In genomic region chr15:95431156-95431799, GRCm38 (mm10) we compare ENCODE assay signal across 19 mouse cellular contexts.
DNase-seq lines count a peak whose midpoint lies in the region; ATAC-seq and TF ChIP-seq lines count a peak whose summit lies in the region.
"Had no signal": no experiment of that assay in that cellular context is flagged by ENCODE, and none has a peak within 500 bp of the region (broad histone marks: within the 10 kb centered on the region; RNA-seq: fewer than 3 reads in every experiment).

No protein-coding gene starts in this region.

- H3K27ac ChIP-seq in forebrain, embryonic 14.5 days (ENCODE audit: low read depth, low read length), result no peak overlapping the region
- no peak overlapping the region for H3K27ac ChIP-seq in forebrain, embryonic 10.5 days
- peak overlapping the region; percentile 58; the same call in 1 of the 2 replicates for H3K27ac ChIP-seq in hindbrain, embryonic 11.5 days (ENCODE audit: low read depth, low read length)
- no peak overlapping the region for H3K27ac ChIP-seq in hindbrain, postnatal 0 days
- no peak overlapping the region for H3K27ac ChIP-seq in neural tube, embryonic 12.5 days
- no peak overlapping the region for H3K27ac ChIP-seq in heart, embryonic 11.5 days (ENCODE audit: low read depth, low read length)
- H3K27ac ChIP-seq: intestine, embryonic 15.5 days; limb, embryonic 13.5 days; liver, embryonic 15.5 days had no signal

- H3K36me3 ChIP-seq in forebrain, embryonic 14.5 days (ENCODE audit: control insufficient read depth, insufficient read depth, low read length), result peaks cover 19% of the 10 kb centered on the region
- H3K36me3 ChIP-seq in forebrain, embryonic 10.5 days (replicated peaks), result peaks cover 16% of the 10 kb centered on the region
- H3K36me3 ChIP-seq in hindbrain, embryonic 11.5 days (ENCODE audit: control insufficient read depth, insufficient read depth, low read length), result no peaks in the 10 kb centered on the region
- no peaks in the 10 kb centered on the region for H3K36me3 ChIP-seq in hindbrain, postnatal 0 days (ENCODE audit: insufficient read depth, low read length)
- no peaks in the 10 kb centered on the region for H3K36me3 ChIP-seq in neural tube, embryonic 12.5 days
- H3K36me3 ChIP-seq in heart, embryonic 11.5 days (ENCODE audit: control insufficient read depth, insufficient read depth, low read length), result no peaks in the 10 kb centered on the region
- H3K36me3 ChIP-seq: heart, embryonic 12.5 days; intestine, embryonic 15.5 days; limb, embryonic 13.5 days; liver, embryonic 15.5 days had no signal

- H3K4me3 ChIP-seq in forebrain, embryonic 14.5 days (ENCODE audit: low read depth, low read length), result no peak overlapping the region
- no peak overlapping the region for H3K4me3 ChIP-seq in forebrain, embryonic 10.5 days
- no peak overlapping the region for H3K4me3 ChIP-seq in hindbrain, embryonic 11.5 days (ENCODE audit: low read depth, low read length)
- no peak overlapping the region for H3K4me3 ChIP-seq in hindbrain, postnatal 0 days (ENCODE audit: low read length)
- H3K4me3 ChIP-seq in neural tube, embryonic 12.5 days, result no peak overlapping the region
- H3K4me3 ChIP-seq in heart, embryonic 11.5 days (ENCODE audit: low read depth, low read length), result no peak overlapping the region
- H3K4me3 ChIP-seq: heart, embryonic 12.5 days; intestine, embryonic 15.5 days; limb, embryonic 13.5 days; liver, embryonic 15.5 days had no signal

- H3K4me2 ChIP-seq in forebrain, embryonic 14.5 days (ENCODE audit: low read length), result no peak overlapping the region
- H3K4me2 ChIP-seq in hindbrain, embryonic 11.5 days (replicated peaks; ENCODE audit: low read depth, low read length), result no peak overlapping the region
- H3K4me2 ChIP-seq in hindbrain, postnatal 0 days (ENCODE audit: low read depth, low read length), result no peak overlapping the region
- no peak overlapping the region for H3K4me2 ChIP-seq in neural tube, embryonic 12.5 days (replicated peaks)
- H3K4me2 ChIP-seq in heart, embryonic 11.5 days, result no peak overlapping the region
- H3K4me2 ChIP-seq: heart, embryonic 12.5 days; intestine, embryonic 15.5 days; limb, embryonic 13.5 days; liver, embryonic 15.5 days had no signal

- 64% methylated on average over 13 of the region's 13 CpGs for WGBS in forebrain, embryonic 14.5 days
- WGBS in forebrain, embryonic 10.5 days, result 83% methylated on average over 13 of the region's 13 CpGs
- WGBS in hindbrain, embryonic 11.5 days, result 49% methylated on average over 13 of the region's 13 CpGs
- WGBS in hindbrain, postnatal 0 days, result 32% methylated on average over 13 of the region's 13 CpGs
- WGBS in neural tube, embryonic 12.5 days, result 39% methylated on average over 13 of the region's 13 CpGs
- WGBS in heart, embryonic 11.5 days (ENCODE audit: insufficient replicate concordance), result 79% methylated on average over 13 of the region's 13 CpGs

- DNase-seq in forebrain, embryonic 14.5 days (ENCODE audit: low spot score), result peak; percentile 41
- DNase-seq in forebrain, embryonic 10.5 days (ENCODE audit: extremely low spot score, low spot score), result no peak
- DNase-seq in hindbrain, embryonic 11.5 days (ENCODE audit: low spot score), result peak; percentile 63
- peak; percentile 33 for DNase-seq in hindbrain, postnatal 0 days (ENCODE audit: low spot score)
- DNase-seq in urinary bladder, adult 2 months (ENCODE audit: low spot score), result no peak
- DNase-seq: adrenal gland, postnatal 36 days; cerebellum, adult 8-10 months; right cerebral cortex, postnatal 4 days; thymus, postnatal 4 days had no signal

- no peak for TF ChIP-seq CTCF in hindbrain, postnatal 0 days (IDR thresholded peaks at IDR 0.05; ENCODE audit: low read depth)

- H3K4me1 ChIP-seq in forebrain, embryonic 14.5 days (ENCODE audit: control insufficient read depth, insufficient read depth, low read length), result peaks cover 16% of the 10 kb centered on the region
- peaks cover 23% of the 10 kb centered on the region for H3K4me1 ChIP-seq in forebrain, embryonic 10.5 days
- peaks cover 3% of the 10 kb centered on the region for H3K4me1 ChIP-seq in hindbrain, embryonic 11.5 days (replicated peaks; ENCODE audit: control insufficient read depth, insufficient read depth, low read length)
- H3K4me1 ChIP-seq in hindbrain, postnatal 0 days (ENCODE audit: insufficient read depth, low read length), result no peaks in the 10 kb centered on the region
- peaks cover 23% of the 10 kb centered on the region for H3K4me1 ChIP-seq in neural tube, embryonic 12.5 days
- no peaks in the 10 kb centered on the region for H3K4me1 ChIP-seq in heart, embryonic 11.5 days (ENCODE audit: control insufficient read depth, insufficient read depth, low read length)
- H3K4me1 ChIP-seq: heart, embryonic 12.5 days; intestine, embryonic 15.5 days; liver, embryonic 15.5 days had no signal

- H3K9ac ChIP-seq in forebrain, embryonic 14.5 days (ENCODE audit: low read length), result no peak overlapping the region
- no peak overlapping the region for H3K9ac ChIP-seq in hindbrain, embryonic 11.5 days (ENCODE audit: low read depth, low read length)
- no peak overlapping the region for H3K9ac ChIP-seq in hindbrain, postnatal 0 days (replicated peaks; ENCODE audit: low read length)
- H3K9ac ChIP-seq in neural tube, embryonic 12.5 days, result no peak overlapping the region
- no peak overlapping the region for H3K9ac ChIP-seq in heart, embryonic 11.5 days (ENCODE audit: low read depth, low read length)
- H3K9ac ChIP-seq: heart, embryonic 12.5 days; intestine, embryonic 15.5 days; limb, embryonic 13.5 days; liver, embryonic 15.5 days had no signal

- no peaks in the 10 kb centered on the region for H3K27me3 ChIP-seq in forebrain, embryonic 14.5 days (replicated peaks; ENCODE audit: control insufficient read depth, insufficient read depth, low read length)
- H3K27me3 ChIP-seq in forebrain, embryonic 10.5 days (ENCODE audit: poor library complexity, severe bottlenecking), result no peaks in the 10 kb centered on the region
- no peaks in the 10 kb centered on the region for H3K27me3 ChIP-seq in hindbrain, embryonic 11.5 days (ENCODE audit: control insufficient read depth, insufficient read depth, low read length)
- no peaks in the 10 kb centered on the region for H3K27me3 ChIP-seq in hindbrain, postnatal 0 days (ENCODE audit: insufficient read depth, low read length)
- no peaks in the 10 kb centered on the region for H3K27me3 ChIP-seq in neural tube, embryonic 12.5 days (replicated peaks)
- no peaks in the 10 kb centered on the region for H3K27me3 ChIP-seq in heart, embryonic 11.5 days (ENCODE audit: control insufficient read depth, insufficient read depth, low read length)
- H3K27me3 ChIP-seq: heart, embryonic 12.5 days; intestine, embryonic 15.5 days; limb, embryonic 13.5 days; liver, embryonic 15.5 days had no signal

- ATAC-seq in forebrain, embryonic 14.5 days, result no peak
- ATAC-seq in hindbrain, embryonic 11.5 days (ENCODE audit: low FRiP score), result peak; percentile 78
- no peak for ATAC-seq in hindbrain, postnatal 0 days
- 0 out of 2 replicates have a peak, but pooled peaks have one; percentile 54 for ATAC-seq in neural tube, embryonic 12.5 days (ENCODE audit: low FRiP score, low read depth)
- ATAC-seq in inflammation-experienced regulatory T-cells, adult 6 months, result no peak
- ATAC-seq in heart, embryonic 11.5 days (replicated peaks; ENCODE audit: insufficient number of reproducible peaks, low FRiP score, low TSS enrichment), result no peak
- ATAC-seq: activated CD4-positive, CD25-positive, alpha-beta regulatory T cell, adult 4 months; intestine, embryonic 15.5 days; lung, postnatal 0 days; Patski had no signal

- no peaks in the 10 kb centered on the region for H3K9me3 ChIP-seq in forebrain, embryonic 14.5 days (replicated peaks; ENCODE audit: control insufficient read depth, low read length)
- no peaks in the 10 kb centered on the region for H3K9me3 ChIP-seq in forebrain, embryonic 10.5 days
- H3K9me3 ChIP-seq in hindbrain, embryonic 11.5 days (ENCODE audit: control insufficient read depth, low read length), result no peaks in the 10 kb centered on the region
- no peaks in the 10 kb centered on the region for H3K9me3 ChIP-seq in hindbrain, postnatal 0 days (ENCODE audit: low read length)
- no peaks in the 10 kb centered on the region for H3K9me3 ChIP-seq in neural tube, embryonic 12.5 days
- H3K9me3 ChIP-seq in heart, embryonic 11.5 days (replicated peaks; ENCODE audit: control insufficient read depth, low read length), result no peaks in the 10 kb centered on the region
- H3K9me3 ChIP-seq: heart, embryonic 12.5 days; intestine, embryonic 15.5 days; limb, embryonic 13.5 days; liver, embryonic 15.5 days had no signal

Comparison
In these comparisons a context has a peak if more than half of its experiments do, and no peak if none do; other contexts are left out.
1. ATAC-seq: peak in hindbrain, embryonic 11.5 days (single experiment) and neural tube, embryonic 12.5 days (single experiment); none in forebrain, embryonic 14.5 days (single experiment), hindbrain, postnatal 0 days (single experiment), inflammation-experienced regulatory T-cells, adult 6 months (single experiment) and heart, embryonic 11.5 days (single experiment).
2. DNase-seq: peak in forebrain, embryonic 14.5 days (single experiment), hindbrain, embryonic 11.5 days (single experiment) and hindbrain, postnatal 0 days (single experiment); none in forebrain, embryonic 10.5 days (single experiment) and urinary bladder, adult 2 months (single experiment).